Mouse (Mus musculus) ZHBTc4 (cell line): ENCODE measurements around the gene 2410004B18Rik.

ENCODE experiments used
- DNase-seq: peaks from one replicate; pipeline ENCODE4 v3.0.0-alpha.2; 2011; ENCODE audit warnings: low read depth, low spot score

The 2410004B18Rik gene

DNA sequence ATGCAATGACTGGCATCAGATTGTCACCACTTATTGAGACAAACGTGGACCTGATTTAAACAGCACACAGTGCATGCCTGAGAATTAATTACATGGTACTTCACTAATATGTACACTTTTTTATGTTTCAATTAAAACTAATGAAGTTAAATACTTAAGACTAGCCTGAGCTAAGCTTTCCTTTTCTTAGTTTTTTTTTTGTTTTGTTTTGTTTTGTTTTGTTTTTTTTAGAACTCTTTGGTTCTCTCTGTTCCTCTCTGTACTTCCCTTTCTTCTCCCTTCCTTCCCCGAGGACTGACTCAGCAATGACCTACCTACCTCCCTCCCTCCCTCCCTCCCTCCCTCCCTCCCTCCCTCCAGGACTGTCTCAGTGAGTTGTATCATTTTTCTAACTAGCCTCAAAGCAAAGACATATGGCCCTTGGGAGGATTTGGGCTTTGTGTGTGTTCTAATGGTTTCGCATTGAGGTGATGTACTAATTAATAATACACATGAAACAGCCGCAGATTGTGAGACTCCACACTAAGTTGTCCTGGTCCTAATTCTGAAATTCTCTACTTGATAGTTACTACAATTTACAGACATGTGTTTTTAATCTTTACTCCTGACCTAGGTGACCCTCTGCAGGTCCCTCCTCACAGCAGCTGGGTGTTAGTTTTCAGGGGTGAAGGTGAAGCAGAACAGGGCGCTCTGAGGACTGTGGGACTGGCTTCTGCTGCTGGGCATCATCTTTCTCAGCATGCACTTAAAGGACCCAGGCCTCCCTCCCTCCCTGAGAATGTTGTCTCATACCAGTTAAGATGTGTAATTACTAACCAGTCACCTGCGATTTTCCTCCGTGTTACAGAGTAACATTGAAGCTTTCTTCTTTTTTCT lies 8.1 kb upstream of the 2410004B18Rik start:
- no peak for DNase-seq

DNA sequence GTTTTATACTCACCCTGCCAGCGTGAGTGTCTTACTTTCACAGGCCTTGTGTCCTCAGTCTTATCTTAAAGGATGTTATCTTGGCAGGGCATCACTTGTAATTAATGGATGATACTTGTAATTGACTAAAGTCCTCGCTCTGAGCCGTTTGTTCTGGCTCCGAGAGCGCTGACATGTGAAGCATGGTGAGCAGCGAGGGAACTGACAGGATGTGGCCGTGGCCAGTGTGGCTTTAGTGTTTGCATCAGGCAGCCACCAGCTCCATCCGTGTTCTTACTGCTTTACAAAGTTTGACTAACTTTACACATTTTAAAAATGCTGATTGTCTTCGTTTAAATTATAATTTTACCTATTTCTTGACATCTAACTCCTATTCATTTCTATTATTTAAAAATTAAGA lies 4.0 kb upstream of the 2410004B18Rik start:
- no peak for DNase-seq

DNA sequence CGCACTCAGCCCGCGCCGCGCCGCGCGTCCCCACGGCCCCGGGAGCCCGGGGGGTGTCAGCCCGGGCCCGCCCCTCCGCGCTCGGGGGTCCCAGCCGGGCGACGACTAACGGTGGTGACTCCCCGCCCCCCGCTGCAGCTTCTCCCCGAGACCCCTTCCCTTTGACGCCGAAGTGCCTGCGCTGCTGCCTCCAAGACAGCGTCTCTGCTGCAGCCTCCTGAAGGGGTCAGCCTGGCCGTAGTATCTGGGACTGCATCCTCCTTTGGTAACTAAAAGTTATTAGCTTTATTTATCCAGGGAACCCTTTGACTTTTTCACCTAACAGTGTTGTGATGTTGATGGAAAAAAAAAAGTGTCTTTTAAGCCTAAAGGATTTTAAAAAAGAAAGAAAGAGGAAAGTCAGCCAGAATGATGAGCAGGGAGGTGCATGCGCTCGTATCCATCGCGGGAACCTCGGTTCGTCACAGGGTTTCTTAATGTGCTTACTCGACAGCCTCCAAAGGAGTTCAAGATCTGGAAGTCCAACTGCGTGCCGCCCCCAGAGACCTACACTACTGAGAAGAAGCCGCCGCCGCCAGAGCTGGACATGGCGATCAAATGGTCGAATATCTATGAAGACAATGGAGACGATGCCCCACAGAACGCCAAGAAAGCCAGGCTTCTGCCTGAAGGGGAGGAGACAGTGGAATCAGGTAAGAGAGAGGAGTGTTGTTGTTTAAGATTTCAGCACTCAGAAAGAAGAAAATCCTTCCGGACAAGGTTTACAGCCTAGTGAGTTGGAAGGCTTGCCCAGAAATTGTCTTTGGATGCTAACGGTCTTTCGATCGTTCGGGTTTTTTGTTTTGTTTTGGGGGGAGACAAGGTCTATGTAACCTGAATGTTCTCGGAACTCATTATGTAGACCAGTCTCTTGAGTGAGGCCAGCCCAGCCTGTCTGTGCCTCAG lies 863 bp downstream of the 2410004B18Rik start:
- peak; percentile 42 for DNase-seq

DNA sequence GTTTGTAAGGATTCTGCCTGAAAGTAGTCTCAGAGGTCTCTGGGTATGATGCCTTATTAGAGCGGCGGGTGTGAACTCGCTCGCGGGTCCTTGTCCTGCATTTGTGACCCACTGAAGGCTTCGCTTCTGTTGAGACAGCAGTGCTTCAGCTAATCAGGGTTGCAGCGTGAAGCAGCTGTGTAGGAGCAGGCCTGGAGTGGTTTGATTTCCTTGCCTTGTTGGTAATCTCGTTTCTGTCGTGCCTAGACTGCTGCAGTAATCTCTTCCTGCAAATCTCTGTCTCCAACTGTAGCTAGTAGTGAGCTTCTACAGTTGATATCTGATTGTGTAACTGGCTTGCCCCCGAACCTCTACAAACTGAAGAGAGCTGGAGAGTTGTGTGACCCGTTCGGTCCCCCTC lies 1.6 kb downstream of the 2410004B18Rik start:
- DNase-seq = no peak

DNA sequence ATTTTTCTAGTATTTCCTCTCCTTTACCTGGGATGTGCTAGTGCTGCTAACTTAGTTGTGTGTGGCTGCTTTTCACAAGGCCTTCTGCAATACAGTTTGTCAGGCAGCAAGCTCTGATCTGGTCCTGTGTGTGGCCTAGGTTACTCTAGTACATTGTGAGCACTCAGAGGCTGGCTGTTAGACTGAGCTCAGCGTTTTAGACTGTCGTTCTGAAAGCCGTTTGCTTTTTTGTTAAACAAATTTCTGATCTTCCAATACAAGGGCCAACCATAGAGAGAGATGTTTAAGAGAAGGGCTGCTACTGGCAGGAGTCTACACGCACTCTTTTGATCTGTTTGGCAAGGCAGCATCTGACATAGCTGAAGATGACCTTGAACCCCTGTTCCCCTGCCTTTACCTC lies 2.2 kb downstream of the 2410004B18Rik start:
- DNase-seq = peak; percentile 60

DNA sequence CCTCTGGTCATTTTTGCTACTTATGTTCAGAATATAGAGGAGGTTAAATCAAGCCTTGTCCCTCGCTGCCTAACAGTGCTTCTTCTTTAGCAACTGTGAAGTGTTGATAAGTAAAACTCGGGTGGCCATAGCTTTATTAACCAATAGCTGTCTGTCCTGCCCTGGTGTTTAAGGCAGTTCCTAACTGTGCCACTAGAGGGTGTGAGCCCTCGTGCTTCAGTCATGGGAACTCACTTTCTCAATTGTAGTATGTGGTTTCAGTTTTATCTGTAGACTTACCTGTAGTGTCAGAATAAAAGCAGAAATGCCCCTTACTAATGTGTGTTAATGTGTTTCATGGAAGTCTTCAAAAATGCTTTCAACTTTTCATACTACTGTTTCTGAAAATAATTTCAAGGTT lies 4.2 kb downstream of the 2410004B18Rik start:
- peak; percentile 86 for DNase-seq

DNA sequence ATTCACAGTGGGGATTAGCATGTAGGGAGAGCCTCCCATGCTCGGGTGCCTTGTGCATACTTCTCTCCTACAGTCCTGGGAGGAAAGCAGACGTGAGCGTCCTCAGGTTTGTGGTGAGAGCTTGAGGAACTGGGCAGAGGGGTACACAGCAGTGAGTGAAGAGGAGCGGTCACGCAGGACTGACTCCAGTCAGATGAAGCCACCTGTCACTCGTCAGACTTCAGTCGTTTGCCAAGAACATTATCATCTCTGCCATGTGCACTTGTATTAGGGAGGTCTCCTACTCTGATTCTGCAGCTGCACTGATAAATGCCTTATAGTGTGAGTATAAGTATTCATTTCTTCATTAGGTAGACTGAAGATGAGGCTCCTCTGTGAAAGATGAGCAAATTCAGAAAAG lies 6.5 kb downstream of the 2410004B18Rik start:
- no peak for DNase-seq

DNA sequence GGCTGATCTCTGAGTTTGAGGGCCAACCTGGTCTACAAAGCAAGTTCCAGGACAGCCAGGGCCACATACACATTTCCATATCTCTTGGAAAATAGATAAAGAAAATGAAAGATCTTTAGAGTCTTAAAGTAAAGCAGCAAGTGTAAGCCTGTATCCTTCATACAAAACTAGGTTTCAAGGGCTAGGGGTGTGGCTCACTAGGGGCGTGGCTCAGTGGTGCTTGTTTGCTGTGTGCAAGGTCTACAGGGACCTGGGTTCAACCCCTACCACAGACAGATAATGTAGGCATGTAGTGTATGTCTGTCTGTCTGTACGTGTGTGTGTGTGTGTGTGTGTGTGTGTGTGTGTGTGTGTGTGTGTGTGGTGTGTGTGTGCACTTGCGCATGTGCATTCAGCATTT lies 8.1 kb downstream of the 2410004B18Rik start:
- no peak for DNase-seq

DNA sequence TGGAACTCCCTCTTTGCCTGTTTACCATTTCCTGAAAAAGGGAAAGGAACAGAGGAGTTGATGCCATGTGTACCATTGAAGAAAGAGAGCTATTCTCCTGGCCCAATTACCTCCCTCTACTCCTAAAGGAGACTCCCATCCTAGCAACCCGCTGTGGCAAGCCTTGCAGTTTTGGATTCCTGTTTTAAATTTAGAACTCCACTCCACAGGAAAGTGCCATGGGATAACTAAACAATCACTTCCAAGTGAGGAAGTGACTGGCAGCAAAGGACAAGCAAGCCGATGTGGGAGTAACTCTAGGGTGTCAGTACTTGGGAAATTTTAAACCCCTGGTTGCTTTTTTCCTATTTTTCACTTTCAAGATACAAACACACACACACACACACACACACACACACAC lies 8.8 kb downstream of the 2410004B18Rik start:
- no peak for DNase-seq

DNA sequence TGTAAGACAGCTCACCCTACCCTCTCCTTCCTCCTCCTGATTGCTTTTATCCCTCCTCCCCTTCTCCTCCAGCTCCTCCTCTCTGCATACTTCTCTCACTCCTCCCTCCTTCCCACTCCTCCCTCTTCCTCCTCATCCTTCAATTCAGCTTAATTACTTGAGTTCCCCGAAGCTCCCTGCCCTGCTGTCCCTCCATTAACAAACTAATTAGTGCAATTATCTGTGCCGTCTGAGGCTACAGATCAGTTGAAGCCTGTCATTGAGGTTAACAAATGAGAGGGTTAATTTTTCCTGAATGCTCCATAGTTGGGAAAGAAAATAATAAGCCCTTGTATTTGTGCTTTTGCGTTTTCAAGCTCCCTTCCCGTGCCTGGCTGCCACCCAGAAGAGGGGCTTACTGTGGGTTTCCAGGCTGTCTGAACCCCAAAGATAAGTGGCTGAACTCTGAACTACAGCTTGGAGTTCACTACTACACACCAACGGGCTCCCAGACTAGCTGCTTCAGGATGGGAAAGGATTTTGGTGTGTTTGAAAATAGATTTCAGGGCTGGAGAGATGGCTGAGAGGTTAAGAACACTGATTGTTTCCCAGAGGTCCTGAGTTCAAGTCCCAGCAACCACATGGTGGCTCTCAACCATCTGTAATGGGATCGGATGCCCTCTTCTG lies 9.9 kb downstream of the 2410004B18Rik start:
- no peak for DNase-seq

DNA sequence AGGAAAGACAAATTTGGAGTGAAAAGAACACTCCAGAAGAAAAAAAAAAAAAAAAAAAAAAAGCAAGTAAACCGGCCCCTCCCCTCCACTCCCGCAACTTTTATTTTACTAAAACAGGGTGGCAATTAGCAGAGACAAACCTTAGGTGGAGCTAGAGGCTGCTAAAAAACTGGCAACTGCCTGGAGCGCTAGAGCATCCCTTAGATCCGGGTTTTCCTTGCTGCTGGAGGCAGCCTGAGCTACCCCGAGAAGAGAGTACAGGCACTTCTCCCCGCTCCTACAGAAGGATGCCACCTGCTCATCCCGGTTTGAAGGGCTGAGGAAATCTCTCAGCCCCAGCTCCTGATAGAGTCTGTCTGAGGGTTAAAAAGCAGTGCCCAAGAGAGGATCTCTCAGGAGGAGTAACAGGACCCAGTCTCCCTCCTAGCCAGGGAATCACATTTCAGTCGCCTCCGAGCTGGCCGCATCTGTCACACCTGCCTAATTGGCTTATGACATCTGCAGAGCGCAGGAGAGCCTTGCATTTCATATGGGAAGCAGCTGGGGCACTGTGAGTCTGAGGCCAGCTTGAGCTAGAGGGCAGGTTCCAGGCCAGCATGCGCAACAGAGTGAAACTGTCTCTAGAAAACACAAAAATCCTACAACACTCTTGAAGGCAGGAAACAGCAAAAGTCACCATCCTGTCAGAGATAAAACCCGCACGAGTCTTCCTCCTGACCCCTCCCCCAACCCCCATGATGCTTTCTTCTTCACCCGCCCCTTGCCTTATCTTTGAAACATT lies 12.4 kb downstream of the 2410004B18Rik start:
- DNase-seq = peak; percentile 84

DNA sequence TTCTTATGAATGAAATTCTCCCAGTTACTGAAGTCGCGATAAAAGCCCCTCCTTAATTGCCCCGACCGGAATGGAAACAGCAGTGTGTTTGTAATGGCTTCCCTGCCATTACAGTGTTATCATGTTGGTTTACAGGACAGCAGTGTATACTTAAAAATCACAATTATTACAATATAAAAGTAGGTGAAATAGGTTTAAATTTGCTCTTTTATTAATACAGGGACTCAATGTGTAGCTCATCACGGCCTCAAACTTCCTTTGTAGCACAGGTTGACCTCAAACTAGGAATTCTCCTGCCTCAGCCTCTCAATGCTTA lies 13.0 kb downstream of the 2410004B18Rik start:
- no peak for DNase-seq

DNA sequence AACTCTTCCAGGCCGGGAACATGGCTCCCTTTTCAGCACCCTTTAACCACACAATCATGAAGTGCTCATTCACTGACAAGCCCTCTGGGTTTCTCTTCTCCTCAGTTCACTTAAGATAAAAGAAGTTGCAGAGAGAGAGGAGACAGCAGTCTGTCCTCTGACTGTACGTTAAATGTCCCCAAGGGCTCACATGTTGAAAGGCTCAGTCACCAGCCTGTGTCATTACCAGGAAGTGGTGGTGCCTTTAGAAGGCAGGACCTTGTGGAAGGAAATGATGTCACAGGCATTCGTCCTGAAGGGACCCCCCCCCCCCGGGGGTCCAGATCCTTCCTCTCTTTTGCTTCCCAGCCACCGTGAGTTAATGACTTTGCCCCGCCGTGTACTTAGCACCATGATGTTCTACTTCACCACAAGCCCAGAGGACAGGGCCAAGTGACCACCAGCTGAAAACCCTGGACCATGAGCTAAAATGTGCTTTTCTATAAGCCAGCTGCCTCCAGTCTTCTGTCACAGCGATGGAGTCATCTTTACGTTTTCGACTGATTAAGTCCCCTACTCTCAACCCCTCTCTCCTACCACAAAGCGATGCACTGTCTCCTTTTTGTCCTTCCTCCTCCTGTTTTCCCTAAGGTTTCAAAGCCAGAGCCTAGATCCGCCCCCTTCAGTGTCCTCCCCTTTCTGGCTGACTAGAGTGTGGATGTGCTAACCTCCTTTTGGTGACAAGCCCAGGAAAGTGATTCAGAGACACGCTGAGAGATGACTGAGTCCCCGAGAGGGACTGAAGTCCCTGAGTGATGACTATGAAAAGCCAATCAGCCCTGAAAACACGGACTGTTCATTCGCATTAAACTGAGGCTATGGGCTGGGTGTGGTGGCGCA lies 13.7 kb downstream of the 2410004B18Rik start:
- no peak for DNase-seq

DNA sequence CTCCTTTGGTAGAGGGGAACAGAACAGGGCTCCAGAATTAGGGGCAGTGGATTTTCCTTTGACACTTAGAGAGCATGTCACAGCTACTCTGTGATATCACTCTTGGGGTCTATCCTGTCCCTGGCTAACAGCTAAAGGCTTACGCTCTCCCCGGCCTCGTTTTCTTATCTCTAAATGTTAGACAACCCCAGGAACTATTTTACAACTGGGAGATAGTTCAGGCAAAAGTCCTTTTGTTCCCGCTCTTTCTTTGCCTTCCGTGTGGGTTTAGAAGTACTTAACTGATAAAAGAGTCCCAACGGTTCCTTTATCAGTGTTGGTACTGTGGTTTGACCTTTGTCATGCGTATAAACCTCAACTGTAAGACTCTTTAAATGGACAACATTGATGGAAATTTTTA lies 15.1 kb downstream of the 2410004B18Rik start:
- DNase-seq = no peak

DNA sequence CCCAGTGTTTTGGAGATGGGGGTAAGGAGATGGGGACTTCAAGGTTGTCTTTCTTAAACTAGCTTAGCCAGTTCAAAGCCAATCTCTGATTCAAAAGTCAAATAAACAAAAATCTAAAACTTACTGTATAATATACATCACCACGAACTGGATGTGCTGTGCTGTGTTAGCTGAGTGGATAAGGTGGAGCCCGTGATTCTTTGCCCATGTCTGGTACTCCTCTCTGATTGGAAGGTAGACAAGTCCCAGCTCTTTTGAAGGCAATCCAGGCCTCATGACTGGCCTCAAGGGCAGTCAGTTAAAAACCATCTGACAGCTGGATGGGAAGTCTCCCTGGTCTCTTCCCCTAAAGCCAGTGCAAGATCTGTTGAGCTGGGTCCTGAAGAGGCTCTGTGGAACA lies 15.6 kb downstream of the 2410004B18Rik start:
- DNase-seq = no peak

DNA sequence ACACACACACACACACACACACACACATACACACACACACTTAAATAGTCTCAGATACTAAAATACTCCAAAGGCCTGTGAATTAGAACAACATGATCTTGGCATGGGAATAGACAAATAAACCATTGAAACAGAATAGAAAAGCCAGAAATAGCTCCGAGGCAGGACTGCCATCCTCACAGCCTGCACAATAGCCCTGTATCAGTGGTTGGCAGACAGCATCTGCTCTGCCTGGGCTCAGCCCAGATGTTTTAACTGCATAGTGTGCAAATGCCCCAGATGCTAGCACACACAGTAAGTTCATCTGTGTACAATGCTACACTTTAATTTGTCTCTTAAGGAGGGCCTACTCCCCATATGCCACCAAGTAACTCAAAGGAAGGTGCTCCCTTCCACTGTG lies 22.0 kb downstream of the 2410004B18Rik start:
- DNase-seq = no peak

DNA sequence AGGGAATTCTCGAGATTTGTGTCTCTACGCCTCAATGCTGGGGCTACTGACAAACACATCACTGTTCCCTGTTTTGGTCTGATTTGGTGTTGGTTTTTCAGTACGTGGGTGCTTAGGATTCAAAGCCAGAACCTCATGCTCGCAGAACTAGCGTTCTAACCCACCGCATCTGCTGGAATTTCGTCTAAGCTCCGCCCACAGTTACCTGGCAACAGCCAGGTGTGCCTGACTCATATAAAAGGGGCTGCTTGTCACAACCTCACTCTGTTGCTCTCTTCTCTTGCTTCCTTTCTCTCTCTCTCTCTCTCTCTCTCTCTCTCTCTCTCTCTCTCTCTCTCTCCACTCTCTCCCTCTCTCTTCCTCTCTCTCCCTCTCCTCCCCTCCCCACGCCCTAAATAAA lies 24.6 kb downstream of the 2410004B18Rik start:
- DNase-seq = peak; percentile 58

DNA sequence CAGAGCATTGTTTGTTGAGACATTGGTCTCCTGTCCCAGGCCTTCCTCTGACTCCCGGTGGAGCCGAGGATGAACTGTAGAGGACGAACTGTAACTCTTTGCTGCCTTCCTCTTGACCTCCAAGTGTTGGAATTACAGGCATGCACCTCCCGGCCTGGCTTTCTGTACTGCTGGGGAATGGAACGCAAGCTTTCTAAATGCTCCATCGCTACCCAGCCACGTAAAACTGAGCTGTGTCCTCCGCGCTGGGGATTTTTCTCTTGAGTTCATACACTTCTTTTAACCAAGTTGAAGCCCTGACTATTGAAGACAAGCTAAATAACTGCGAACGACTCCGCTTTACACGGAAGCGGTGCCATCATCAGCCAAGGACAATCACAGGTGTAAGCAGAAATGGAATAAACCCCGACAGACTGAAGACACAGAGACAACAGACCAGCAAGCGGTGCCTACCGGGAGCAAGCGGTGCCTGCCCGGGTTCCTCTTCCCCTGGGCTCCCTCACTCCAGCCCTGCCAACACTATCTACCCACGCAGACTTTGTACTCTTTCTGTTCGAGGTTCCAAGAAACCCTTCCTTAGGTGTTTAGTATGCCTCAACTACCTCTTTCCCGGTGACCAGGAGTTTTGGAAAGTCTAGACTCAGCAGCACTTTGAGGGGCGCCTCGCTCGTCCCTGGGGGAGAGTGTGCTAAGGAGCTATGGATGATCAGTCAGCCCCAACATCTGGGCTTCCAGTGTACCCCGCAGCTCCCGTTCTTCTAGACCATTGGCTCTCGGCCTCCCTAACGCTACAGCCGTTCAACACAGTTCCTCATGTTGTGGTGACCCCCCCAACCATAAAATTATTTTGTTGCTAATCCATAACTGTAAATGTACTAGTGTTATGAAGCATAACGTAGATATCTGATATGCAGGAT lies 25.5 kb downstream of the 2410004B18Rik start:
- DNase-seq = peak; percentile 51

DNA sequence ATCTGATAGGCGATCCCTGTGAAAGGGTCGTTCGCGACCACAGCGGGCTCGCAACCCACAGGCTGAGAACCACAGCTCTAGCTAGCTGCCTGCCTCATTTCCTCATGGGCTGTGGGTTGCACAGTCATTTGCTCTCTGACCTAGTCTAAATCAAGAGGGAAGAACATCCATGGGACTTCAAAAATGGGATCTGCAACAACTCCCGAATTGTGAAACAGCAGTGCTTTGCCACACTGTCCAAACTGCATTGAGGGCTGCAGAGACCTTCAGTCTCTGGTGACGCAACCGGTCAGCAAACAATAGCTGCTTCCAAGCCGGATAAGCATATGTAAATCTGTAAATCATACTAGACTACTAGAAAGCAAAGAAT lies 26.2 kb downstream of the 2410004B18Rik start:
- no peak for DNase-seq
